Mouse (Mus musculus) thymus, adult 2 months (tissue): ENCODE measurements around the gene Tex264.

Source experiments
- CTCF ChIP-seq: fragments of 200-500 bp; IDR thresholded peaks from 2 replicates; pipeline ENCODE4 v1.5.1; 2012; ENCODE audit warnings: mild to moderate bottlenecking, control low read depth, low read length, moderate library complexity, borderline replicate concordance; ENCODE audit not compliant: control insufficient read depth, poor library complexity, insufficient read depth; ENCODE audit errors: extremely low read depth
- POLR2A ChIP-seq: fragments of 200-500 bp; IDR thresholded peaks from 2 replicates; pipeline ENCODE4 v1.6.1; 2012; ENCODE audit warnings: mild to moderate bottlenecking, low read length, control low read depth, moderate library complexity; ENCODE audit not compliant: control insufficient read depth, poor library complexity, insufficient read depth; ENCODE audit errors: extremely low read depth

GRCm38 (mm10) chr9:106656820-106657219 is 28.9 kb downstream of the Tex264 start:
- TF ChIP-seq POLR2A (no peak), CTCF (no peak)
